Mouse (Mus musculus) lung, embryonic 16.5 days (tissue): Measurements from ENCODE around the gene Plekha4. TPM values are rescaled to one million over a fixed set of nuclear protein-coding genes. Genes with fewer than 3 reads are reported as not detected.
"Not testable (repeated sequence)": the region's sequence is repeated elsewhere in the genome, so short reads cannot be mapped to it uniquely, and the experiment has no call there.

Source experiments
- ATAC-seq: fragments of 200-750 bp; cut with Nextera tagmentation; 2 replicates; pipeline ENCODE4 v1.8.0; 2017; ENCODE audit warnings: low read depth, mild to moderate bottlenecking, moderate library complexity
- H3K27ac ChIP-seq: fragments of 300-500 bp; sonication (generic); 2 replicates; pipeline ENCODE4 v1.5.1; 2014; ENCODE audit warnings: mild to moderate bottlenecking, control low read depth, low read length
- H3K27me3 ChIP-seq: fragments of 300-500 bp; sonication (generic); 2 replicates; pipeline ENCODE4 v1.6.1; 2014; ENCODE audit warnings: low read depth, low read length, mixed read lengths; ENCODE audit not compliant: control insufficient read depth, insufficient read depth
- H3K36me3 ChIP-seq: fragments of 300-500 bp; sonication (generic); 2 replicates; pipeline ENCODE4 v1.6.1; 2014; ENCODE audit warnings: low read length; ENCODE audit not compliant: control insufficient read depth, insufficient read depth
- H3K4me1 ChIP-seq: fragments of 300-500 bp; sonication (generic); replicated peaks from 2 replicates; pipeline ENCODE4 v1.6.1; 2014; ENCODE audit warnings: low read length, mixed read lengths; ENCODE audit not compliant: control insufficient read depth, insufficient read depth
- H3K4me2 ChIP-seq: fragments of 300-500 bp; sonication (generic); 2 replicates; pipeline ENCODE4 v1.6.1; 2014; ENCODE audit warnings: low read depth, low read length, control low read depth
- H3K4me3 ChIP-seq: fragments of 300-500 bp; sonication (generic); 2 replicates; pipeline ENCODE4 v1.5.1; 2014; ENCODE audit warnings: mild to moderate bottlenecking, low read length, control low read depth
- H3K9ac ChIP-seq: fragments of 300-500 bp; sonication (generic); 2 replicates; pipeline ENCODE4 v1.6.1; 2014; ENCODE audit warnings: low read length, control low read depth
- H3K9me3 ChIP-seq: fragments of 300-500 bp; sonication (generic); 2 replicates; pipeline ENCODE4 v1.6.1; 2016; ENCODE audit warnings: low read length; ENCODE audit not compliant: control insufficient read depth
- WGBS: fragments of 180-500 bp; shearing (Covaris S2); extraction: QIAGEN DNeasy Blood & Tissue Kit; methylation state at CpG from one replicate; pipeline ENCODE4 v1.1.7; 2014; 5-methylcytosine and 5-hydroxymethylcytosine counted together
- polyA plus RNA-seq: library from polyadenylated mRNA; unstranded; fragments of >200 nt; fragmentation: Nextera tagmentation; extraction: Ambion mirVana; gene quantifications from 2 replicates; pipeline ENCODE4 v1.2.1, GENCODE M21; 2015

The Plekha4 gene
- polyA plus RNA-seq, 1 experiment from 2014 or later, result 2.3 TPM

GRCm38 (mm10) chr7:45526474-45527120, 467 bp downstream of the Plekha4 start:
- H3K9ac ChIP-seq, result peak overlapping the region; percentile 95
- H3K27ac ChIP-seq, result peak overlapping the region; percentile 90
- 18% methylated on average over 7 of the region's 7 CpGs for WGBS
- H3K4me3 ChIP-seq, result peak overlapping the region; percentile 92
- H3K36me3 ChIP-seq, result peaks cover 5% of the 10 kb centered on the region; the same call in 1 of the 2 replicates
- H3K27me3 ChIP-seq, result no peaks in the 10 kb centered on the region
- H3K4me2 ChIP-seq, result peak overlapping the region; percentile 82
- H3K9me3 ChIP-seq, result no peaks in the 10 kb centered on the region
- H3K4me1 ChIP-seq, result peaks cover 31% of the 10 kb centered on the region
- no peak for ATAC-seq

- ATAC-seq, H3K27ac ChIP-seq, H3K9ac ChIP-seq, H3K9me3 ChIP-seq, H3K4me2 ChIP-seq, H3K27me3 ChIP-seq, H3K4me3 ChIP-seq, H3K36me3 ChIP-seq: not testable (repeated sequence)
- WGBS, result 89% methylated on average over 6 of the region's 6 CpGs
- H3K4me1 ChIP-seq, result peaks cover 31% of the 10 kb centered on the region
Observed at GRCm38 (mm10) chr7:45527169-45527568, 1.0 kb downstream of the Plekha4 start.

- ATAC-seq, result no peak
- H3K9me3 ChIP-seq, result no peaks in the 10 kb centered on the region
- no peak overlapping the region for H3K27ac ChIP-seq
- H3K36me3 ChIP-seq, result no peaks in the 10 kb centered on the region
- peaks cover 22% of the 10 kb centered on the region for H3K4me1 ChIP-seq
- H3K27me3 ChIP-seq, result no peaks in the 10 kb centered on the region
- no peak overlapping the region for H3K4me3 ChIP-seq
- WGBS, result 6% methylated on average over 6 of the region's 6 CpGs
- no peak overlapping the region for H3K4me2 ChIP-seq
- H3K9ac ChIP-seq, result no peak overlapping the region
Observed at GRCm38 (mm10) chr7:45529461-45529860, 3.3 kb downstream of the Plekha4 start.

- Histone ChIP-seq H3K4me2 (no peak overlapping the region), H3K4me3 (no peak overlapping the region), H3K9ac (no peak overlapping the region), H3K9me3 (no peaks in the 10 kb centered on the region), H3K27ac (peak overlapping the region; percentile 4; the same call in 1 of the 2 replicates), H3K27me3 (no peaks in the 10 kb centered on the region), H3K4me1 (peaks cover 13% of the 10 kb centered on the region; the same call in 1 of the 2 replicates), H3K36me3 (no peaks in the 10 kb centered on the region)
- WGBS, result 38% methylated on average over 2 of the region's 2 CpGs
- no peak for ATAC-seq
Observed at GRCm38 (mm10) chr7:45530643-45531042, 4.5 kb downstream of the Plekha4 start.

- Histone ChIP-seq H3K4me3 (no peak overlapping the region), H3K9me3 (no peaks in the 10 kb centered on the region), H3K4me1 (peaks cover 6% of the 10 kb centered on the region), H3K27me3 (no peaks in the 10 kb centered on the region), H3K36me3 (no peaks in the 10 kb centered on the region), H3K9ac (no peak overlapping the region), H3K27ac (no peak overlapping the region), H3K4me2 (no peak overlapping the region)
- ATAC-seq, result no peak
- 57% methylated on average over 1 of the region's 1 CpGs for WGBS
Observed at GRCm38 (mm10) chr7:45535676-45536075, 9.5 kb downstream of the Plekha4 start.

- H3K27ac ChIP-seq, result no peak overlapping the region
- 77% methylated on average over 10 of the region's 10 CpGs for WGBS
- peak overlapping the region; percentile 71; the same call in 1 of the 2 replicates for H3K9ac ChIP-seq
- H3K27me3 ChIP-seq, result no peaks in the 10 kb centered on the region
- peak overlapping the region; percentile 79 for H3K4me2 ChIP-seq
- peak overlapping the region; percentile 61 for H3K4me3 ChIP-seq
- no peaks in the 10 kb centered on the region for H3K9me3 ChIP-seq
- no peak for ATAC-seq
- no peaks in the 10 kb centered on the region for H3K36me3 ChIP-seq
- H3K4me1 ChIP-seq, result peaks cover 3% of the 10 kb centered on the region
Observed at GRCm38 (mm10) chr7:45537602-45538001, 11.5 kb downstream of the Plekha4 start.

- Histone ChIP-seq H3K4me3 (peak overlapping the region; percentile 61), H3K36me3 (no peaks in the 10 kb centered on the region), H3K27me3 (no peaks in the 10 kb centered on the region), H3K27ac (no peak overlapping the region), H3K4me1 (peaks cover 3% of the 10 kb centered on the region), H3K9ac (peak overlapping the region; percentile 71), H3K9me3 (no peaks in the 10 kb centered on the region), H3K4me2 (peak overlapping the region; percentile 79)
- 5% methylated on average over 29 of the region's 29 CpGs for WGBS
- ATAC-seq, result peak; percentile 87
Observed at GRCm38 (mm10) chr7:45538163-45539041, 12.3 kb downstream of the Plekha4 start.

GRCm38 (mm10) chr7:45539095-45539494, 13.0 kb downstream of the Plekha4 start:
- Histone ChIP-seq H3K4me2 (no peak overlapping the region; the same call in 1 of the 2 replicates), H3K36me3 (no peaks in the 10 kb centered on the region), H3K27me3 (no peaks in the 10 kb centered on the region), H3K4me1 (peaks cover 3% of the 10 kb centered on the region), H3K9me3 (no peaks in the 10 kb centered on the region), H3K9ac (no peak overlapping the region), H3K27ac (no peak overlapping the region), H3K4me3 (no peak overlapping the region)
- WGBS, result 80% methylated on average over 3 of the region's 3 CpGs
- no peak for ATAC-seq

- Histone ChIP-seq H3K27me3 (no peaks in the 10 kb centered on the region), H3K4me1 (peaks cover 3% of the 10 kb centered on the region), H3K36me3 (no peaks in the 10 kb centered on the region), H3K9ac (no peak overlapping the region), H3K4me2 (no peak overlapping the region), H3K27ac (no peak overlapping the region), H3K4me3 (no peak overlapping the region), H3K9me3 (no peaks in the 10 kb centered on the region; the same call in 1 of the 2 replicates)
- ATAC-seq, result no peak
- WGBS, result 40% methylated on average over 2 of the region's 2 CpGs
Observed at GRCm38 (mm10) chr7:45540213-45540612, 14.1 kb downstream of the Plekha4 start.
